Mouse (Mus musculus) midbrain, embryonic 12.5 days (tissue): Measurements from ENCODE around the gene Dnajc3. TPM values are rescaled to one million over a fixed set of nuclear protein-coding genes. Genes with fewer than 3 reads are reported as not detected.

Experiments
- ATAC-seq: fragments of 200-750 bp; cut with Nextera tagmentation; 2 replicates; pipeline ENCODE4 v1.8.0; 2017; ENCODE audit warnings: low read depth, moderate TSS enrichment, moderate library complexity; ENCODE audit not compliant: low FRiP score
- H3K27ac ChIP-seq: fragments of 300-500 bp; sonication (generic); replicated peaks from 2 replicates; pipeline ENCODE4 v1.5.1; 2016; ENCODE audit warnings: mild to moderate bottlenecking
- H3K27me3 ChIP-seq: fragments of 300-500 bp; sonication (generic); 2 replicates; pipeline ENCODE4 v1.6.1; 2016; ENCODE audit warnings: mild to moderate bottlenecking
- H3K36me3 ChIP-seq: fragments of 300-500 bp; sonication (generic); 2 replicates; pipeline ENCODE4 v1.6.1; 2016
- H3K4me1 ChIP-seq: fragments of 300-500 bp; sonication (generic); 2 replicates; pipeline ENCODE4 v1.6.1; 2016
- H3K4me2 ChIP-seq: fragments of 300-500 bp; sonication (generic); replicated peaks from 2 replicates; pipeline ENCODE4 v1.6.1; 2016; ENCODE audit warnings: mild to moderate bottlenecking, moderate library complexity
- H3K4me3 ChIP-seq: fragments of 300-500 bp; sonication (generic); 2 replicates; pipeline ENCODE4 v1.5.1; 2016; ENCODE audit warnings: mild to moderate bottlenecking
- H3K9ac ChIP-seq: fragments of 300-500 bp; sonication (generic); replicated peaks from 2 replicates; pipeline ENCODE4 v1.6.1; 2016; ENCODE audit warnings: mild to moderate bottlenecking, moderate library complexity
- H3K9me3 ChIP-seq: fragments of 300-500 bp; sonication (generic); 2 replicates; pipeline ENCODE4 v1.6.1; 2016; ENCODE audit warnings: mild to moderate bottlenecking
- WGBS: fragments of 180-500 bp; shearing (Covaris S2); methylation state at CpG from one replicate; pipeline ENCODE4 v1.1.7; 2016; 5-methylcytosine and 5-hydroxymethylcytosine counted together
- polyA plus RNA-seq: library from polyadenylated mRNA; unstranded; fragments of >200 nt; fragmentation: Nextera tagmentation; extraction: Ambion mirVana; gene quantifications from 2 replicates; pipeline ENCODE4 v1.2.1, GENCODE M21; 2016

Dnajc3 gene
- polyA plus RNA-seq, 1 experiment from 2014 or later, result 23.8 TPM

GRCm38 (mm10) chr14:118934686-118935085 is 3.1 kb upstream of the Dnajc3 start:
- no peak overlapping the region for H3K4me3 ChIP-seq
- H3K27me3 ChIP-seq, result peaks cover 4% of the 10 kb centered on the region; the same call in 1 of the 2 replicates
- H3K36me3 ChIP-seq, result no peaks in the 10 kb centered on the region
- H3K4me2 ChIP-seq, result no peak overlapping the region
- 88% methylated on average over 9 of the region's 9 CpGs for WGBS
- peaks cover 12% of the 10 kb centered on the region for H3K4me1 ChIP-seq
- no peak overlapping the region for H3K27ac ChIP-seq
- H3K9ac ChIP-seq, result no peak overlapping the region
- no peaks in the 10 kb centered on the region for H3K9me3 ChIP-seq
- ATAC-seq, result no peak

- H3K4me3 ChIP-seq, result no peak overlapping the region
- no peak overlapping the region for H3K4me2 ChIP-seq
- H3K27me3 ChIP-seq, result peaks cover 4% of the 10 kb centered on the region; the same call in 1 of the 2 replicates
- peaks cover 15% of the 10 kb centered on the region for H3K4me1 ChIP-seq
- no peaks in the 10 kb centered on the region for H3K36me3 ChIP-seq
- no peak overlapping the region for H3K27ac ChIP-seq
- ATAC-seq, result no peak
- H3K9ac ChIP-seq, result no peak overlapping the region
- no peaks in the 10 kb centered on the region for H3K9me3 ChIP-seq
- 58% methylated on average over 3 of the region's 3 CpGs for WGBS
Observed at GRCm38 (mm10) chr14:118936236-118936635, 1.5 kb upstream of the Dnajc3 start.

- WGBS, result 33% methylated on average over 4 of the region's 4 CpGs
- H3K36me3 ChIP-seq, result no peaks in the 10 kb centered on the region
- peak overlapping the region; percentile 63 for H3K9ac ChIP-seq
- H3K27me3 ChIP-seq, result peaks cover 4% of the 10 kb centered on the region; the same call in 1 of the 2 replicates
- peak overlapping the region; percentile 93 for H3K4me3 ChIP-seq
- ATAC-seq, result peak; percentile 0; the same call in 1 of the 2 replicates
- H3K27ac ChIP-seq, result no peak overlapping the region; the same call in 1 of the 2 replicates
- H3K4me2 ChIP-seq, result peak overlapping the region; percentile 68
- no peaks in the 10 kb centered on the region for H3K9me3 ChIP-seq
- H3K4me1 ChIP-seq, result peaks cover 15% of the 10 kb centered on the region
Observed at GRCm38 (mm10) chr14:118936952-118937351, 824 bp upstream of the Dnajc3 start.

- Histone ChIP-seq H3K36me3 (no peaks in the 10 kb centered on the region), H3K27me3 (peaks cover 4% of the 10 kb centered on the region; the same call in 1 of the 2 replicates), H3K27ac (no peak overlapping the region), H3K9ac (peak overlapping the region; percentile 95), H3K4me3 (peak overlapping the region; percentile 93), H3K4me1 (peaks cover 15% of the 10 kb centered on the region), H3K4me2 (peak overlapping the region; percentile 65), H3K9me3 (no peaks in the 10 kb centered on the region)
- ATAC-seq, result no peak
- 1% methylated on average over 7 of the region's 7 CpGs for WGBS
Observed at GRCm38 (mm10) chr14:118938551-118938950, 775 bp downstream of the Dnajc3 start.

GRCm38 (mm10) chr14:118940796-118941495 is 3.2 kb downstream of the Dnajc3 start:
- no peak overlapping the region for H3K27ac ChIP-seq
- H3K4me2 ChIP-seq, result no peak overlapping the region
- no peaks in the 10 kb centered on the region for H3K9me3 ChIP-seq
- H3K4me1 ChIP-seq, result peaks cover 15% of the 10 kb centered on the region
- 76% methylated on average over 4 of the region's 4 CpGs for WGBS
- H3K9ac ChIP-seq, result no peak overlapping the region
- no peak for ATAC-seq
- H3K36me3 ChIP-seq, result no peaks in the 10 kb centered on the region
- H3K27me3 ChIP-seq, result peaks cover 4% of the 10 kb centered on the region; the same call in 1 of the 2 replicates
- no peak overlapping the region for H3K4me3 ChIP-seq

- no peak overlapping the region for H3K4me2 ChIP-seq
- 39% methylated on average over 12 of the region's 12 CpGs for WGBS
- no peaks in the 10 kb centered on the region for H3K27me3 ChIP-seq
- no peaks in the 10 kb centered on the region for H3K36me3 ChIP-seq
- no peak for ATAC-seq
- no peak overlapping the region; the same call in 1 of the 2 replicates for H3K27ac ChIP-seq
- H3K9ac ChIP-seq, result no peak overlapping the region
- peaks cover 15% of the 10 kb centered on the region for H3K4me1 ChIP-seq
- no peaks in the 10 kb centered on the region for H3K9me3 ChIP-seq
- no peak overlapping the region for H3K4me3 ChIP-seq
Observed at GRCm38 (mm10) chr14:118942076-118942475, 4.3 kb downstream of the Dnajc3 start.

- Histone ChIP-seq H3K9ac (no peak overlapping the region), H3K36me3 (no peaks in the 10 kb centered on the region), H3K4me2 (no peak overlapping the region), H3K4me3 (no peak overlapping the region), H3K4me1 (peaks cover 3% of the 10 kb centered on the region; the same call in 1 of the 2 replicates), H3K9me3 (no peaks in the 10 kb centered on the region), H3K27me3 (no peaks in the 10 kb centered on the region), H3K27ac (no peak overlapping the region)
- WGBS, result 91% methylated on average over 2 of the region's 2 CpGs
- no peak for ATAC-seq
Observed at GRCm38 (mm10) chr14:118944702-118945101, 6.9 kb downstream of the Dnajc3 start.

- H3K9ac ChIP-seq, result no peak overlapping the region
- no peak for ATAC-seq
- 79% methylated on average over 1 of the region's 1 CpGs for WGBS
Observed at GRCm38 (mm10) chr14:118948841-118949240, 11.1 kb downstream of the Dnajc3 start.

GRCm38 (mm10) chr14:118951912-118952583 is 14.3 kb downstream of the Dnajc3 start:
- Histone ChIP-seq H3K9me3 (no peaks in the 10 kb centered on the region), H3K4me2 (no peak overlapping the region), H3K27me3 (no peaks in the 10 kb centered on the region), H3K4me3 (no peak overlapping the region), H3K9ac (no peak overlapping the region), H3K4me1 (peaks cover 5% of the 10 kb centered on the region; the same call in 1 of the 2 replicates), H3K36me3 (peaks cover 13% of the 10 kb centered on the region), H3K27ac (no peak overlapping the region)
- 95% methylated on average over 9 of the region's 9 CpGs for WGBS
- ATAC-seq, result no peak

More at GRCm38 (mm10) chr14:118948841-118949240, 11.1 kb downstream of the Dnajc3 start:
- no peaks in the 10 kb centered on the region for H3K27me3 ChIP-seq
- H3K4me3 ChIP-seq, result no peak overlapping the region
- H3K9me3 ChIP-seq, result no peaks in the 10 kb centered on the region
- peaks cover 7% of the 10 kb centered on the region for H3K36me3 ChIP-seq
- H3K27ac ChIP-seq, result no peak overlapping the region
- H3K4me2 ChIP-seq, result no peak overlapping the region
- peaks cover 5% of the 10 kb centered on the region; the same call in 1 of the 2 replicates for H3K4me1 ChIP-seq

GRCm38 (mm10) chr14:118958010-118958409 is 20.2 kb downstream of the Dnajc3 start:
- H3K36me3 ChIP-seq, result peaks cover 42% of the 10 kb centered on the region
- H3K4me2 ChIP-seq, result no peak overlapping the region
- 91% methylated on average over 3 of the region's 3 CpGs for WGBS
- H3K4me1 ChIP-seq, result no peaks in the 10 kb centered on the region
- H3K9ac ChIP-seq, result no peak overlapping the region
- H3K27me3 ChIP-seq, result no peaks in the 10 kb centered on the region
- H3K27ac ChIP-seq, result no peak overlapping the region
- no peaks in the 10 kb centered on the region for H3K9me3 ChIP-seq
- ATAC-seq, result no peak
- no peak overlapping the region for H3K4me3 ChIP-seq

GRCm38 (mm10) chr14:118965356-118966000 is 27.7 kb downstream of the Dnajc3 start:
- peaks cover 32% of the 10 kb centered on the region for H3K36me3 ChIP-seq
- no peak overlapping the region for H3K9ac ChIP-seq
- no peaks in the 10 kb centered on the region for H3K4me1 ChIP-seq
- no peak overlapping the region for H3K4me2 ChIP-seq
- no peaks in the 10 kb centered on the region for H3K9me3 ChIP-seq
- H3K27ac ChIP-seq, result no peak overlapping the region
- no peaks in the 10 kb centered on the region for H3K27me3 ChIP-seq
- ATAC-seq, result no peak
- no peak overlapping the region for H3K4me3 ChIP-seq
- 94% methylated on average over 4 of the region's 4 CpGs for WGBS

- H3K4me2 ChIP-seq, result no peak overlapping the region
- no peaks in the 10 kb centered on the region for H3K4me1 ChIP-seq
- H3K27ac ChIP-seq, result no peak overlapping the region
- H3K4me3 ChIP-seq, result no peak overlapping the region
- H3K36me3 ChIP-seq, result peaks cover 41% of the 10 kb centered on the region
- no peaks in the 10 kb centered on the region for H3K9me3 ChIP-seq
- 85% methylated on average over 7 of the region's 7 CpGs for WGBS
- no peak overlapping the region for H3K9ac ChIP-seq
- H3K27me3 ChIP-seq, result no peaks in the 10 kb centered on the region
- no peak for ATAC-seq
Observed at GRCm38 (mm10) chr14:118967646-118968045, 29.9 kb downstream of the Dnajc3 start.
